Mouse (Mus musculus): ENCODE measurements around the gene Sbf1.

Sbf1 gene

GRCm38 (mm10) chr15:89284094-89284493 lies 31.0 kb downstream of the Sbf1 start:
- DNase-seq (ENCODE audit: low spot score in 2 of 2), result no peak

- no peak for DNase-seq (ENCODE audit: low spot score in 2 of 2)
These were observed 32.6 kb downstream of the Sbf1 start for GRCm38 (mm10) chr15:89282546-89282945.

- DNase-seq (ENCODE audit: low spot score in 2 of 2), result no peak
These were observed 37.7 kb downstream of the Sbf1 start for GRCm38 (mm10) chr15:89277366-89277765.

GRCm38 (mm10) chr15:89275497-89275896 lies 39.6 kb downstream of the Sbf1 start:
- DNase-seq (ENCODE audit: low spot score in 2 of 2), result no peak

GRCm38 (mm10) chr15:89264485-89264884 lies 50.6 kb downstream of the Sbf1 start:
- no peak for DNase-seq (ENCODE audit: low spot score in 2 of 2)

GRCm38 (mm10) chr15:89258997-89259396 lies 56.1 kb downstream of the Sbf1 start:
- DNase-seq (ENCODE audit: low spot score in 2 of 2), result no peak

GRCm38 (mm10) chr15:89255330-89255729 lies 59.8 kb downstream of the Sbf1 start:
- no peak for DNase-seq (ENCODE audit: low spot score in 2 of 2)

- DNase-seq (ENCODE audit: low spot score in 2 of 2), result no peak
These were observed 66.0 kb downstream of the Sbf1 start for GRCm38 (mm10) chr15:89249063-89249462.

GRCm38 (mm10) chr15:89241025-89241424 lies 74.1 kb downstream of the Sbf1 start:
- no peak for DNase-seq (ENCODE audit: low spot score in 2 of 2)

- DNase-seq (ENCODE audit: low spot score in 2 of 2), result no peak
These were observed 75.2 kb downstream of the Sbf1 start for GRCm38 (mm10) chr15:89239751-89240392.

All from frontal cortex, postnatal 25 days (tissue).